Mouse (Mus musculus): Measurements from ENCODE around the gene Tshb. TPM values are rescaled to one million over a fixed set of nuclear protein-coding genes. Genes with fewer than 3 reads are reported as not detected.
A peak's percentile ranks its signal among the peaks of the same experiment; 100 is the strongest.

Tshb gene
- polyA plus RNA-seq, 1 experiment from 2014 or later = 9.0 TPM

DNA sequence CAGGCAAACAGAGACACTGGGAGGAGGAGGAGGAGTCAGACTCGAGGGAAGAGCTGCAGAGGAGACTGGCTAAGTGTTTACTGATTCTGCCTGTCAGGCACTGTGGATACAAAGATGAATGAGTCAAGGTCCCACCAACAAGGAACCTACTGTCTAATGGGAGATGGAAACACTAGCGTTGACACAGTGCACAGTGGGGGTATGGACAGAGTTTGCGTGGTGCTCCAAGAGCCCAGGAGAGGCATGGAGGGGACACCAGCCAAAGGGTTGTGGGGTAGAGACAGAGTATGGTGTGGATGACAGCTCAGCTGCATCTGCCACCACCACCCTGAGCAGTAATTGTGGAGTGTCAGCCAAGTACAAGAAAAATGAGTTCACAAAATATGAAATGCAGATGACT, 20.1 kb downstream of the Tshb start:
- WGBS = 27% methylated on average over 3 of the region's 3 CpGs
- no peak overlapping the region for H3K27ac ChIP-seq (ENCODE audit: low read length)
- no peaks in the 10 kb centered on the region for H3K4me1 ChIP-seq (ENCODE audit: insufficient read depth, low read depth, low read length)
- no peak overlapping the region for H3K4me3 ChIP-seq (ENCODE audit: low read depth, low read length)
- no peaks in the 10 kb centered on the region for H3K9me3 ChIP-seq (ENCODE audit: low read length)
- H3K27me3 ChIP-seq (replicated peaks; ENCODE audit: insufficient read depth, low read length) = no peaks in the 10 kb centered on the region
- no peak overlapping the region for H3K9ac ChIP-seq (replicated peaks; ENCODE audit: low read depth)
- H3K4me2 ChIP-seq (replicated peaks; ENCODE audit: low read depth, low read length) = no peak overlapping the region
- ATAC-seq = no peak
- TF ChIP-seq CTCF (IDR thresholded peaks at IDR 0.05) (no peak), EP300 (IDR thresholded peaks at IDR 0.05) (no peak)
- peaks cover 14% of the 10 kb centered on the region for H3K36me3 ChIP-seq (ENCODE audit: insufficient read depth, low read length)
- DNase-seq (ENCODE audit: low spot score) = no peak

DNA sequence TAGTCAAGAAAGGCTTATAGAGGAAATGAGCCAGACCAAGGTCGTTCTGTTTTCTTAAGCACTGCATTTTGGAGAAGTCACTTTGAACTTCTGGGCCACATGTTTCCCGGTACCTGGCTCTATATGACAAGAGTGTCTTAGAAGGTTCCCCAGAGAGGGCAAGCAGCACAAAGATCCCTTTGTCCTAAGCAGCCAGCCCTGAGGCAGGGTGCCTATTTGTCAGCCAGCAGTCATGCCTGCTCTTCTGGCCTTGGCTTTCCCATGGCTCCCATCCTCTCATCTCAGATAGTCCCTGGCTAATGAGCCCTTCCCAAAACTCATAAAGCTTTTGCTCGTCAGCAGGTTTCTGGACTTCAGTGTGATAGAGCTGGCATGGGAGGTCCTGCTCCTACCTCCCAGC, 22.3 kb downstream of the Tshb start:
- WGBS = 66% methylated on average over 3 of the region's 3 CpGs
- DNase-seq (ENCODE audit: low spot score) (no peak), ATAC-seq (no peak)
- Histone ChIP-seq H3K4me1 (ENCODE audit: insufficient read depth, low read depth, low read length) (peaks cover 5% of the 10 kb centered on the region), H3K36me3 (ENCODE audit: insufficient read depth, low read length) (peaks cover 14% of the 10 kb centered on the region; the same call in 1 of the 2 replicates), H3K9me3 (ENCODE audit: low read length) (no peaks in the 10 kb centered on the region), H3K4me3 (ENCODE audit: low read depth, low read length) (no peak overlapping the region), H3K27ac (ENCODE audit: low read length) (no peak overlapping the region), H3K9ac (replicated peaks; ENCODE audit: low read depth) (no peak overlapping the region), H3K4me2 (replicated peaks; ENCODE audit: low read depth, low read length) (no peak overlapping the region), H3K27me3 (replicated peaks; ENCODE audit: insufficient read depth, low read length) (no peaks in the 10 kb centered on the region)
- TF ChIP-seq CTCF (IDR thresholded peaks at IDR 0.05) (no peak), EP300 (IDR thresholded peaks at IDR 0.05) (no peak)

DNA sequence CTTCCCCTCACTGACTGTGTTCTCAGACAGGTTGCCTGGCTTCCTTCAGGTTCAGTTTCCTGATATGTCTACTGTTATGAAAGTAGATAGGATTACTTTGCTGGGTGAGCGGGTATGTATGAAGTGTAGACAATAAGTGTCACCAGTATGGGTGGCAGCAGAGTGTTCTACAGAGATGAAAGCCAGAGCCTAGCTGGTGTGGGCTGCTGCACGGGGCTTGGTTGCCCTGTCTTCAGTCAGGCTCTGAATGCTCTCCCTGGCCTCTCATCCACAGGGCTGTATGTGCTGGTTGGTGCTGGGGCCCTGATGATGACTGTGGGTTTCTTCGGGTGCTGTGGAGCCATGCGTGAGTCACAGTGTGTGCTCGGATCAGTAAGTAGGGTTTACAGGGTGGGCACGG, 25.5 kb downstream of the Tshb start:
- peaks cover 5% of the 10 kb centered on the region for H3K4me1 ChIP-seq (ENCODE audit: insufficient read depth, low read depth, low read length)
- H3K9ac ChIP-seq (replicated peaks; ENCODE audit: low read depth) = no peak overlapping the region
- H3K27ac ChIP-seq (ENCODE audit: low read length) = peak overlapping the region; percentile 86
- H3K4me3 ChIP-seq (ENCODE audit: low read depth, low read length) = no peak overlapping the region
- ATAC-seq (no peak), DNase-seq (ENCODE audit: low spot score) (no peak)
- no peaks in the 10 kb centered on the region for H3K9me3 ChIP-seq (ENCODE audit: low read length)
- 63% methylated on average over 6 of the region's 6 CpGs for WGBS
- no peaks in the 10 kb centered on the region for H3K27me3 ChIP-seq (replicated peaks; ENCODE audit: insufficient read depth, low read length)
- H3K36me3 ChIP-seq (ENCODE audit: insufficient read depth, low read length) = peaks cover 18% of the 10 kb centered on the region; the same call in 1 of the 2 replicates
- TF ChIP-seq EP300 (IDR thresholded peaks at IDR 0.05) = no peak
- no peak for TF ChIP-seq CTCF (IDR thresholded peaks at IDR 0.05)
- no peak overlapping the region for H3K4me2 ChIP-seq (replicated peaks; ENCODE audit: low read depth, low read length)

DNA sequence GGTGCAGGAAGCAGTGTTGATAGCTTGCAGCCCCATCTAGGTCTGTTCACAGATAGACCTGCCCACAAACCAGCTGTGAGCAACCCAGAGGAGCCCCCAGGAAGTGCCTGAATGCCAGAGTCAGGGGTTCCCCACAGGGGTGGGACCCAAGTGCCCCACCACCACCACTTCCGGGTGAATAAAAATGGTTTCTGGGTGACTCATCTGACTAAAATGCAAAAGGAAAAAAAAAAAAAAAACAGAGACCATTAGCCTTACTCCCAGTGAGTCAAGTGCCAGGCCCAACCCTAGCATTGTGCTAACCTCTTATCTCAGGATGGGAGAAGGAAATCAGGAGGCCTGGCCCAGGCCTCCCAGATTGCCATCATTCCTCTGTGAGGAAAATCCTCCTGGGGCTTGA, 26.7 kb downstream of the Tshb start:
- Histone ChIP-seq H3K27ac (ENCODE audit: low read length) (peak overlapping the region; percentile 86), H3K4me2 (replicated peaks; ENCODE audit: low read depth, low read length) (no peak overlapping the region), H3K4me1 (ENCODE audit: insufficient read depth, low read depth, low read length) (peaks cover 5% of the 10 kb centered on the region), H3K9me3 (ENCODE audit: low read length) (no peaks in the 10 kb centered on the region), H3K27me3 (replicated peaks; ENCODE audit: insufficient read depth, low read length) (no peaks in the 10 kb centered on the region), H3K36me3 (ENCODE audit: insufficient read depth, low read length) (peaks cover 15% of the 10 kb centered on the region; the same call in 1 of the 2 replicates), H3K4me3 (ENCODE audit: low read depth, low read length) (no peak overlapping the region), H3K9ac (replicated peaks; ENCODE audit: low read depth) (no peak overlapping the region)
- ATAC-seq (peak; percentile 65), DNase-seq (ENCODE audit: low spot score) (peak; percentile 86)
- 0% methylated on average over 1 of the region's 1 CpGs for WGBS
- TF ChIP-seq EP300 (IDR thresholded peaks at IDR 0.05) (peak; percentile 95), CTCF (IDR thresholded peaks at IDR 0.05) (no peak)

DNA sequence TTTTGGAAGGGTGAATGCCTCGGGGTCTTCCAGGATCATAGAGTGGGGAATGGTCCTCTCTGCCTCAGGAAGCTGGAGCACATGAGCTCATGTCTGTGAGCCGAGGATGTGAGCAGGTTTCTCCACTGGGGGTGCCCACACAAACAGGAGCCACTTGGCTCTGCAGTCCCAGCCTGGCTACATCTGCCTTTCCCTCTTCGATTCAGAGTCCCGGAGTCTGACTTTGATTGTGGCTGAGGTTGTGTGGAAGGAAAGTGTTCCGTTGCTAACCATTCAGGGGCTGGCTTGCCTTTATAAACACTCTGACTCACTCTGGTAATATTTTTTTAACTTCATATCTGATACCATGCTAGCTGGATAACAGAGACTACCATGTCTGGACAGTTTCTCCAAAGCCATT, 30.1 kb downstream of the Tshb start:
- ATAC-seq (no peak), DNase-seq (ENCODE audit: low spot score) (peak; percentile 35)
- Histone ChIP-seq H3K4me2 (replicated peaks; ENCODE audit: low read depth, low read length) (no peak overlapping the region), H3K27ac (ENCODE audit: low read length) (peak overlapping the region; percentile 84), H3K9me3 (ENCODE audit: low read length) (no peaks in the 10 kb centered on the region), H3K4me1 (ENCODE audit: insufficient read depth, low read depth, low read length) (peaks cover 14% of the 10 kb centered on the region), H3K4me3 (ENCODE audit: low read depth, low read length) (no peak overlapping the region), H3K36me3 (ENCODE audit: insufficient read depth, low read length) (0 out of 2 replicates have a peak, but pooled peaks cover 4% of the 10 kb centered on the region), H3K9ac (replicated peaks; ENCODE audit: low read depth) (no peak overlapping the region), H3K27me3 (replicated peaks; ENCODE audit: insufficient read depth, low read length) (no peaks in the 10 kb centered on the region)
- WGBS = 47% methylated on average over 5 of the region's 5 CpGs
- TF ChIP-seq EP300 (IDR thresholded peaks at IDR 0.05) (no peak), CTCF (IDR thresholded peaks at IDR 0.05) (peak; percentile 32)

DNA sequence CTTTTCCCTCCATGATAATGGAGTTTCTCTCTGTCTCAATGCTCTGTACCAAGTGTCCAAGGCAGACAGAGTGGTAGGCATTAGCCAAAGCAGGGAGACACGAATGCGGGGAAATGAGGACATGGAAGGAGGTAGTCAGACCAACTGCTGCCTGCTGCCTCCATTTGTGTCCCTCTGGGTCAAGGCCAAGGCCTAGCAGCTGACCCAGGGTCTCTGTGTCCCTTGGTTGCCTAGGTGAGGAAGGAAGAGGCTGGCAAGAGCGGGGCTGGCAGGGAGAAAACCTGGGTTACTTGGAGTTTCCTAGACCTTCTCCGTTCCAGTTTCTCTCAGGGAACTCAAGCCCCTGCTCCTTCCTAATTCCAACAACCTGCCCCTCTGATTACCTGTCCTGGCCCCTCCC, 30.5 kb downstream of the Tshb start:
- peak overlapping the region; percentile 84 for H3K27ac ChIP-seq (ENCODE audit: low read length)
- ATAC-seq = no peak
- DNase-seq (ENCODE audit: low spot score) = no peak
- WGBS = 89% methylated on average over 4 of the region's 4 CpGs
- no peaks in the 10 kb centered on the region for H3K9me3 ChIP-seq (ENCODE audit: low read length)
- no peak for TF ChIP-seq EP300 (IDR thresholded peaks at IDR 0.05)
- TF ChIP-seq CTCF (IDR thresholded peaks at IDR 0.05) = no peak
- H3K4me3 ChIP-seq (ENCODE audit: low read depth, low read length) = no peak overlapping the region
- peaks cover 14% of the 10 kb centered on the region for H3K4me1 ChIP-seq (ENCODE audit: insufficient read depth, low read depth, low read length)
- H3K9ac ChIP-seq (replicated peaks; ENCODE audit: low read depth) = no peak overlapping the region
- H3K36me3 ChIP-seq (ENCODE audit: insufficient read depth, low read length) = 0 out of 2 replicates have a peak, but pooled peaks cover 4% of the 10 kb centered on the region
- no peaks in the 10 kb centered on the region for H3K27me3 ChIP-seq (replicated peaks; ENCODE audit: insufficient read depth, low read length)
- no peak overlapping the region for H3K4me2 ChIP-seq (replicated peaks; ENCODE audit: low read depth, low read length)

DNA sequence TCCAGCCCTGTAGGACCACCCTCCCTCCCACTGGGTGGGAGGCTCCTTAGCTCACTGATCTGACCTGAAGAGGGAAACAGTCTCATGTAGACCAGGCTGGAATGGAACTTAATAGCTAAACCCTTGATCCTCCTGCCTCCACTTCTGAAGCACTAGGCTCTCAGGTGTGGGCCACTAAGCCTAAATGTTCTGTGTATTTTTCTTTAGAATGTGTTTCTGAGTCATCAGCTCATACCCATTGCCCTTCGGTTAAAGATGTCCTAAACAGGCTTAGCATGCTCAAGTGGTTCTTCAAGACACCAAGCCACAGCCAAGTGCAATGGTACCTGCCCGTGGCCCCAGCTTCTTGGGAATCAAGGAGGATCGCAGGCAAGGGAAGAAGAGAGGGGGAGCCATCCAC, 31.0 kb downstream of the Tshb start:
- H3K9ac ChIP-seq (replicated peaks; ENCODE audit: low read depth) = no peak overlapping the region
- peaks cover 11% of the 10 kb centered on the region for H3K4me1 ChIP-seq (ENCODE audit: insufficient read depth, low read depth, low read length)
- peak; percentile 83 for DNase-seq (ENCODE audit: low spot score)
- H3K36me3 ChIP-seq (ENCODE audit: insufficient read depth, low read length) = 0 out of 2 replicates have a peak, but pooled peaks cover 4% of the 10 kb centered on the region
- no peaks in the 10 kb centered on the region for H3K27me3 ChIP-seq (replicated peaks; ENCODE audit: insufficient read depth, low read length)
- no peak overlapping the region for H3K4me3 ChIP-seq (ENCODE audit: low read depth, low read length)
- 67% methylated on average over 3 of the region's 3 CpGs for WGBS
- TF ChIP-seq EP300 (IDR thresholded peaks at IDR 0.05) (peak; percentile 69), CTCF (IDR thresholded peaks at IDR 0.05) (no peak)
- H3K27ac ChIP-seq (ENCODE audit: low read length) = peak overlapping the region; percentile 84
- no peak overlapping the region for H3K4me2 ChIP-seq (replicated peaks; ENCODE audit: low read depth, low read length)
- no peaks in the 10 kb centered on the region for H3K9me3 ChIP-seq (ENCODE audit: low read length)
- ATAC-seq = peak; percentile 85
